Mouse (Mus musculus): ENCODE results near the gene Foxe1. TPM values are rescaled to one million over a fixed set of nuclear protein-coding genes. Genes with fewer than 3 reads are reported as not detected.

The Foxe1 gene
- polyA plus RNA-seq, 1 experiment from 2014 or later, result 0.27 TPM

DNA sequence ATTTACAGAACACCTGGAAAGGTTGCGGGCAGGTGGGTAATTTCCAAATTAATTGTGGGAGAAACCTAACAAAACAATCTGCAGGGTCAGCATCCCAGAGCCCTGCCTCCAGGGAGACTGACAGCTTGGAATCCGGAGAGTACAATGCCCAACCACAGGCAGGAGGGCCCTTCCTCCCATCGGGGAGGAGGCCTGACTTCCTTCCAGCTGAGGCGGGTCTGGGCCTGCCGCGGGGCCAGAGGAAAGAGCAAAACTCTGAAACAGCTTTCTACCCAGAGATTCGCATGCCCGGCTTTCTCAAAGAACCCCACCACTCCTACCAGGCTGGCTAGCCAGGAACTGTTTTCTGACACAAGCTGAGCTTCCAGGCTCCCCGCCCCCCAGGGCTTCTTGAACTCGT is 9.6 kb downstream of the Foxe1 start:
- no peak overlapping the region for H3K27ac ChIP-seq (ENCODE audit: low read length)
- H3K27me3 ChIP-seq (ENCODE audit: control insufficient read depth, insufficient read depth, low read length), result peaks cover 32% of the 10 kb centered on the region
- H3K4me1 ChIP-seq (ENCODE audit: control insufficient read depth, insufficient read depth, low read length), result no peaks in the 10 kb centered on the region
- H3K9ac ChIP-seq (replicated peaks; ENCODE audit: low read depth, low read length), result no peak overlapping the region
- no peak overlapping the region for H3K4me2 ChIP-seq (replicated peaks; ENCODE audit: low read depth, low read length)
- ATAC-seq (ENCODE audit: insufficient number of reproducible peaks, insufficient read depth, low FRiP score, low read depth), result no peak
- no peak overlapping the region for H3K4me3 ChIP-seq (ENCODE audit: low read depth, low read length)
- H3K36me3 ChIP-seq (ENCODE audit: control insufficient read depth, insufficient read depth, low read length), result no peaks in the 10 kb centered on the region
- WGBS, result 15% methylated on average over 10 of the region's 10 CpGs
- no peaks in the 10 kb centered on the region for H3K9me3 ChIP-seq (ENCODE audit: control insufficient read depth, low read depth, low read length)

DNA sequence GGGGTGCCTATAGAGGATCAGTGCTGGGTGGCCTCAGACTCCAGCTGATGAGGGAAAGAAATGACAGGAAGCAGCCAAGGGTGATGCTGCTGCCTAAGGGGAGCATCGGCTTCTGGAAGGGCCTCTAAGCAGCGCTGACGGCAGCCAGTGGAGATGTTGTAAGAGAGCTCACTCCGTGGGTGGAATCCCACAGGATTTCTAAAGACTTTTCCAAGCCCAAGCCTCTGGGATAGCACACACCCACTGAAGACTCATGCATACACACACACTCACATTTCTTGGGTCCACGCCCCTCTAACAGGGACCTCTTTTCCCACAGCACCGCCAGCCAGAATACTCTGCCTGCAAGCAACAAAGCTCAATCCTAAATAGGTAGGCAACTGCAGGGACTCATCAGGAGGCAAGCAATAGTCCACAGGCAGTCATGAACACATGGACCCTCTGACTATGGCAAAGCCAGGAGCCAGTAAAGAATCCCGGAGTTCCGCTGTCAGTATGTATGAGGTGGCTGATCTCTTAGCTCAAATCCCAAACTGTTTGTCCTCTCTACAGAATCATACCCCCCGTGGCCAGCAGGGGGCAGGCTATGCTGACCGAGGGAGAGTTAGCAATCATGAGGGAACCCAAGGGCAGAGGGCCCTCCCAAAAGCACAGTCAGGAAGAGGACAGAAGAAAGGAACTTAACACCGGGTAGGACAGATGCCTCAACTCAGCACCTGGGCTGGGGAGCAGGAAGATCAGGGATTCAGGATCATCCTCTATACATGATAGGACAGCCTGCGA is 13.1 kb downstream of the Foxe1 start:
- Histone ChIP-seq H3K27ac (ENCODE audit: low read length) (no peak overlapping the region), H3K4me3 (ENCODE audit: low read depth, low read length) (no peak overlapping the region), H3K9ac (replicated peaks; ENCODE audit: low read depth, low read length) (no peak overlapping the region), H3K4me1 (ENCODE audit: control insufficient read depth, insufficient read depth, low read length) (no peaks in the 10 kb centered on the region), H3K27me3 (ENCODE audit: control insufficient read depth, insufficient read depth, low read length) (no peaks in the 10 kb centered on the region), H3K36me3 (ENCODE audit: control insufficient read depth, insufficient read depth, low read length) (no peaks in the 10 kb centered on the region), H3K9me3 (ENCODE audit: control insufficient read depth, low read depth, low read length) (no peaks in the 10 kb centered on the region), H3K4me2 (replicated peaks; ENCODE audit: low read depth, low read length) (no peak overlapping the region)
- 53% methylated on average over 12 of the region's 12 CpGs for WGBS
- ATAC-seq (ENCODE audit: insufficient number of reproducible peaks, insufficient read depth, low FRiP score, low read depth), result no peak

DNA sequence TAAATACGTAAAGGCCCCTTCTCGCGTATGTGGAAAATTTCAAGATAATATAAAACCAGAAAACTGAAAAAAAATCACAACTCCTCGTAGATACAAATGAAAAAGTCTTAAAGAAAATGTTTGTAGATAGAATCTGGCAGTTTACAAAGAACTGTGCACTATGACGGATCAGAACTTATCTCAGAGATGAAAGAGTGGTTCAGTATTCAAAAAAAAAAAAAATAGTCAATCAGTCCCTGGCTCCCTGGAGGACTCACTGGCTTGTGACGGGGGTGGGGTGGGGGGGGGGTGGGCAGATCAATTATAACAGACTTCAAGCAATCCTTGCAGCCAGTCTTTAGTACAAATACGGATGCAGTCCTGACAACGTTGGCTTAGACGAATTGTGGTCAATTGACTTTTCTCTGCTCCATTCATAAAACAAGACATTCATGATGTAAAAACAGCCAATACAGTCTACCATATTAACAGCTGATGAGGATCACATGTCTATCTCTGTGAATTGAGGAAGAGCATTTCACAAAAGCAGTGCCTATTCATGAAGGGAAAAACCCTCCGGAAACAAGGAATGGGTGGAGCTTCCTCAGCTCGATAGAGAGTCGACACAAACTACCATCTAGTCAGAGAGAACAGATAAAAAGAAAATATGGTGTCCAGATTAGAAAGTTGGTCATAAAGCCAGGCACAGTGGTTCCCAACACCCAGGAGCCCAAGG is 16.3 kb downstream of the Foxe1 start:
- Histone ChIP-seq H3K27me3 (ENCODE audit: control insufficient read depth, insufficient read depth, low read length) (no peaks in the 10 kb centered on the region), H3K4me3 (ENCODE audit: low read depth, low read length) (no peak overlapping the region), H3K4me2 (replicated peaks; ENCODE audit: low read depth, low read length) (no peak overlapping the region), H3K27ac (ENCODE audit: low read length) (no peak overlapping the region), H3K36me3 (ENCODE audit: control insufficient read depth, insufficient read depth, low read length) (no peaks in the 10 kb centered on the region), H3K9me3 (ENCODE audit: control insufficient read depth, low read depth, low read length) (no peaks in the 10 kb centered on the region; the same call in 1 of the 2 replicates), H3K9ac (replicated peaks; ENCODE audit: low read depth, low read length) (no peak overlapping the region), H3K4me1 (ENCODE audit: control insufficient read depth, insufficient read depth, low read length) (no peaks in the 10 kb centered on the region)
- ATAC-seq (ENCODE audit: insufficient number of reproducible peaks, insufficient read depth, low FRiP score, low read depth), result no peak
- WGBS, result 65% methylated on average over 12 of the region's 12 CpGs

DNA sequence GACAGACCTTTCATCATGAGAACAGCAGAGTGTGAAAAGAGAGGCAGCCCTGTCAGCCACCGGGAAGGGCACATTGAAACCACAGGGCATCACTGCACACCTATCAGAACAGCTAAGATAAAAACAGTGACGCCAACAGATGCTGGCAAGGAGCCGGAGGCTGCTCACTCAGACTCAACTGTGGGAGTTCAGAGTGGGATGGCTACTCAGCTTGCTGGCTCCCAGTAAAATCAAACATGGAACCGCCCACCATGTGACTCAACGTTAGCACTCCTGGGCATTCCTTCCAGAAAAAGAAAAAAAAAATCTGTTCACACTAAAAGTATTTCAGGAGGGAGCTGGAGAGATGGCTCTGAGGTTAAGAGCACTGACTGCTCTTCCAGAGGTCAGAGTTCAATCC is 17.8 kb downstream of the Foxe1 start:
- Histone ChIP-seq H3K27ac (ENCODE audit: low read length) (no peak overlapping the region), H3K4me3 (ENCODE audit: low read depth, low read length) (no peak overlapping the region), H3K9ac (replicated peaks; ENCODE audit: low read depth, low read length) (no peak overlapping the region), H3K27me3 (ENCODE audit: control insufficient read depth, insufficient read depth, low read length) (no peaks in the 10 kb centered on the region), H3K4me1 (ENCODE audit: control insufficient read depth, insufficient read depth, low read length) (no peaks in the 10 kb centered on the region), H3K4me2 (replicated peaks; ENCODE audit: low read depth, low read length) (no peak overlapping the region), H3K9me3 (ENCODE audit: control insufficient read depth, low read depth, low read length) (no peaks in the 10 kb centered on the region; the same call in 1 of the 2 replicates), H3K36me3 (ENCODE audit: control insufficient read depth, insufficient read depth, low read length) (no peaks in the 10 kb centered on the region)
- WGBS, result 64% methylated on average over 5 of the region's 5 CpGs
- ATAC-seq (ENCODE audit: insufficient number of reproducible peaks, insufficient read depth, low FRiP score, low read depth), result no peak

DNA sequence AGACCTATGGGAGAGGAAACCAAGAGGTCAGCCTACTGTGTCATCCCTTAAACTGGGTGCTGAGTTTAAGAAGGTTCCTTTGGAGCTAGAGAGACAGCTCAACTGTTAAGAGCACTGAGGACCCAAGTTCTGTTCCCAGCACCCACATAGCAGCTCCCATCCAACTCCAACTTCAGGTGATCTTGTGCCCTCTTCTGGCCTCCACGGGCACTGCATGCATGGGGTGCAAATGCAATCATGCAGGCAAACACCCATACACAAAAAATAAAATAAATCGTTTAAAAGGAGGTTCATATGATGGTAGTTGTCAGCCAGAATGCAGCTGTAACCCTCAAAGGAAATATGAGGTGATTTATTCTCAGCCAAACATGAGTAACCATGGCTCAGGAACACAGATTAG is 21.0 kb downstream of the Foxe1 start:
- ATAC-seq (ENCODE audit: insufficient number of reproducible peaks, insufficient read depth, low FRiP score, low read depth), result no peak
- H3K36me3 ChIP-seq (ENCODE audit: control insufficient read depth, insufficient read depth, low read length), result no peaks in the 10 kb centered on the region
- WGBS, result 80% methylated on average over 2 of the region's 2 CpGs
- no peaks in the 10 kb centered on the region; the same call in 1 of the 2 replicates for H3K9me3 ChIP-seq (ENCODE audit: control insufficient read depth, low read depth, low read length)
- no peak overlapping the region for H3K27ac ChIP-seq (ENCODE audit: low read length)
- H3K4me2 ChIP-seq (replicated peaks; ENCODE audit: low read depth, low read length), result no peak overlapping the region
- H3K4me3 ChIP-seq (ENCODE audit: low read depth, low read length), result no peak overlapping the region
- no peak overlapping the region for H3K9ac ChIP-seq (replicated peaks; ENCODE audit: low read depth, low read length)
- no peaks in the 10 kb centered on the region for H3K4me1 ChIP-seq (ENCODE audit: control insufficient read depth, insufficient read depth, low read length)
- no peaks in the 10 kb centered on the region for H3K27me3 ChIP-seq (ENCODE audit: control insufficient read depth, insufficient read depth, low read length)

DNA sequence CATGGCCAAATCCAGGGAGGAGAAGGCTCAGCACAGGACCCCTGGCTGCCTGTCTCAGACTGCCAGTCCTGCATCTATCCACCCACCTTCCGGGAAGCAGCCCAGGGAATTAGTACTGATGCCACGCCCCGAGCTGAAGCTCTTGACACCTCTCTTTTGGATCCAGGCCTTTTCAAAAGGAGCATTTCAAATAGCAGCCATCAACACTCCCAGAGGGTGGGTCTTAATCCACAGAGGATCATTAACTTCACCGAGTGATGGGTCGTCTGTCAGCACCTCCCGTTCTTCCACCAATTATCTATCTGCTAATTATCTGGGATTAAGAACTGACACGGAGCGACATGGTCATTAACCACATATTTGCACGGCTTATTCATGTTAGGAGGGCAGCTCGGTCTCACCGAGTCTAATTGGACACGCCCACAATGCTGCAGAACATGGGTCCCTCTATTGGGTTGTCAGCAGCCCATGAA is 24.1 kb downstream of the Foxe1 start:
- H3K27ac ChIP-seq (ENCODE audit: low read length), result no peak overlapping the region
- no peak overlapping the region for H3K9ac ChIP-seq (replicated peaks; ENCODE audit: low read depth, low read length)
- 9% methylated on average over 12 of the region's 12 CpGs for WGBS
- H3K36me3 ChIP-seq (ENCODE audit: control insufficient read depth, insufficient read depth, low read length), result no peaks in the 10 kb centered on the region
- no peaks in the 10 kb centered on the region; the same call in 1 of the 2 replicates for H3K9me3 ChIP-seq (ENCODE audit: control insufficient read depth, low read depth, low read length)
- no peaks in the 10 kb centered on the region for H3K27me3 ChIP-seq (ENCODE audit: control insufficient read depth, insufficient read depth, low read length)
- no peak overlapping the region for H3K4me2 ChIP-seq (replicated peaks; ENCODE audit: low read depth, low read length)
- H3K4me3 ChIP-seq (ENCODE audit: low read depth, low read length), result no peak overlapping the region
- no peaks in the 10 kb centered on the region for H3K4me1 ChIP-seq (ENCODE audit: control insufficient read depth, insufficient read depth, low read length)
- ATAC-seq (ENCODE audit: insufficient number of reproducible peaks, insufficient read depth, low FRiP score, low read depth), result no peak

DNA sequence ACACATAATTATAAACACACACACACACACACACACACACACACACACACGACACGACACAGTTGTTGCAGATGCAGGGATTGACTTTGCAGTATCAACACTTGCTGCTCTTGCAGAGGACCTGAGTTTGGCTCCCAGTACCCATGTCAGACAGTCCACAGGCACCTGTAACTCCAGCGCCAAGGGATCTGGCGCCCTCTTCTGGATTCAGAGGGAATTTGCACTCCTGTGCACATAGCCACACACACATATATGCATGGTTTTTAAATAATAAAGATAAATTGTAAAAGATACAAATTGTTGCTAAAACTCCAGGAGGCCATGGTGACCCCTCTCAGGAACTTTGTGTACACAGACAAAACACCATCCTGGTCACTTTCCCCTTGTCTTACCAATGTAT is 25.7 kb downstream of the Foxe1 start:
- Histone ChIP-seq H3K36me3 (ENCODE audit: control insufficient read depth, insufficient read depth, low read length) (no peaks in the 10 kb centered on the region), H3K27ac (ENCODE audit: low read length) (no peak overlapping the region), H3K9ac (replicated peaks; ENCODE audit: low read depth, low read length) (no peak overlapping the region), H3K27me3 (ENCODE audit: control insufficient read depth, insufficient read depth, low read length) (no peaks in the 10 kb centered on the region), H3K4me3 (ENCODE audit: low read depth, low read length) (no peak overlapping the region), H3K4me1 (ENCODE audit: control insufficient read depth, insufficient read depth, low read length) (no peaks in the 10 kb centered on the region), H3K9me3 (ENCODE audit: control insufficient read depth, low read depth, low read length) (no peaks in the 10 kb centered on the region; the same call in 1 of the 2 replicates), H3K4me2 (replicated peaks; ENCODE audit: low read depth, low read length) (no peak overlapping the region)
- no peak for ATAC-seq (ENCODE audit: insufficient number of reproducible peaks, insufficient read depth, low FRiP score, low read depth)
- 68% methylated on average over 4 of the region's 4 CpGs for WGBS

DNA sequence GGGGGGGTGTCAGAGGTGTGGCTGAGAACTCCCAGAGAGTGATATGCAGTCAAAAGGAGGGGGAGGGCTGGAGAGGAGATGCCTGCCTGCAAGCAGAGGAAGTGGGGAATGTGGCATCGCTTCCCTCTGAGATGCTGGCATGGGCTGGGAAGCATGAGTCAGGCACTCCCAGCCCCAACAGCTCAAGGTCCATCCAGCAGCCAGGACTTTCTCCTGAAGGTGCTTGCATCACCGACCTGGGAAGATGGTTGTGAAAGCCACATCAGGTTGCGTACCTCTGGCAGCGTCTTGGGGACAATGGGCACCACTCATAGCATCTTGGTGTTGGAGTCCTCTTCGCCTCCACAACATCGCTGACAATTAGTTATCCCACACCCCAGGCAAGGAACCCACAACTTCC is 27.0 kb downstream of the Foxe1 start:
- no peak for ATAC-seq (ENCODE audit: insufficient number of reproducible peaks, insufficient read depth, low FRiP score, low read depth)
- H3K4me1 ChIP-seq (ENCODE audit: control insufficient read depth, insufficient read depth, low read length), result no peaks in the 10 kb centered on the region

More for the DNA sequence above, 27.0 kb downstream of the Foxe1 start:
- Histone ChIP-seq H3K9me3 (ENCODE audit: control insufficient read depth, low read depth, low read length) (no peaks in the 10 kb centered on the region), H3K27me3 (ENCODE audit: control insufficient read depth, insufficient read depth, low read length) (no peaks in the 10 kb centered on the region), H3K27ac (ENCODE audit: low read length) (no peak overlapping the region), H3K4me3 (ENCODE audit: low read depth, low read length) (no peak overlapping the region), H3K36me3 (ENCODE audit: control insufficient read depth, insufficient read depth, low read length) (no peaks in the 10 kb centered on the region), H3K9ac (replicated peaks; ENCODE audit: low read depth, low read length) (no peak overlapping the region), H3K4me2 (replicated peaks; ENCODE audit: low read depth, low read length) (no peak overlapping the region)
- 38% methylated on average over 6 of the region's 6 CpGs for WGBS

Measured in stomach, embryonic 14.5 days (tissue).